Mouse (Mus musculus): ENCODE results near the gene Ankrd63.

Ankrd63 gene

DNA sequence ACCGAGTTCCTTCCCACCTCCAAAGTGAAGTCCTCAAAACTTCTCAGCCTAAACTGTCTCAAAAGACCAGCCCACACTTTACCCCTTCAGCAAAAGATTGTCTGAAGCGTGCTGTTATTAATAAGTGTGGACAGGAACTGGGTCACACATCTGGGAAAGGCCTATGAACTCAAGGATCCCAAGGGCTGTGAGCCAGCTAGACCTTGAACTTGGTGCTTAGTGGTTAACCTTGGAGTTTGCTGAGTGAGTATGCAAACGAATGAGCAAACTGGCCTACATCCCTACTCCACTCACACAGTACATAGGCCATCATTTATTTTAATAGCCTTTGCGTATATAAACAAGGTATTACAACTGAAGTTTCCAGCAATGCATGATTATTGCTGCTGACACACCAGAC lies 21.7 kb upstream of the Ankrd63 start:
- DNase-seq: no peak

DNA sequence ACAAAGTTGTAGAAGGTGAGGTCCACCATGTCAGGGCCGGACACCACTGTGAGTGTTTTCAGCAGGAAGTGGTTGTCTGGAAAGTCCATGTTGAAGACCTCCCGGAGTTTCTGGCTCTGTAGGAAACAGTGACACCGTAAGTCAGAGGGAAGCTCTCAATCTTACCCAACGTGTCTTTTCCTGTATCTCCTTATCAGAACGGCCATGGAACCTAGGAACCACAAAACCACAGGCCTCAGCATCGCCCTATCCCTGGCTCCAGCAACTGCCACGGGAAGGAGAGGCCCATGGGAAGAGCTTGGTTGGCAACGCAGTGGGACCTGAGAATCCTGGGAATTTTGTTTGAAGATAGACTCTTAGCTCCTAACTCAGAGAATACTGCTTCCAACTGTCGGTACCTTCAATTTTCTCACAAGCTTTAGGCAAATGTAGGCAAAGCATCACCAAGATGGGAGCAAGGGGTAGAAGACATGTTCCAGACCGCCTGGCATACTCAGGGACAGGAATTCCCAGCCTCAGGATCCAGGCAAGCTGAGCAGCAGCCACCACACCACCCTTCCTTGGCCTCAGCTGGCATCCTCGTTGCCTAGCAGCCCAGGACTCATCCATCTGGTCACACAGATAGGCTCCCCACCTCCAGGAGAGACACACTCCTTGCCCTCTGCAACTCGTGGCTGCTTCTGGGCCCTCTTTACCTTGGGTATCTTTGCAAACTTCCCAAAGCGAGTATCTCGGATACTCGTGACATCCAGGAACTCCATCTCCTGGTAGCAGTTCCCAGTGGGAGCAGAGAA lies 20.1 kb upstream of the Ankrd63 start:
- DNase-seq: no peak

GRCm38 (mm10) chr2:118716677-118717076 lies 12.9 kb upstream of the Ankrd63 start:
- no peak for DNase-seq

GRCm38 (mm10) chr2:118714230-118714629 lies 10.5 kb upstream of the Ankrd63 start:
- no peak for DNase-seq

DNA sequence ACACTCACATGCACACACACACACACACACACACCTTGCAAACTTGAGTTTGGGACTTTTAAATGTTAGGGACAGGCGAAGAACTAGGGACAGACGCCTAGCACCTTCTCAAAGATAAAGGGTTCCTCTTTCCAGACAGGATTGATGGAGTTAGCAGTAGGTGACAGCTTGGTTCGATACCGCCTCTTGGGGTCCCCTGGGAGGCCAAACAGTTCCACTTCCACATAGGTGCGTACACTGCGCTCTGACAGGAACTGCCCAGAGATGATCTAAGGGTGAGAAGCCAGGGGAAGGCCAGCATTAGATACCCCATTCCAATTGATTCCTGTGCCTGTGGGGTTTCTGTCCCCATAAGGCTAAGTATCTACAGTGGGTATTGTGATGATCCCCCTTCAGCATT lies 9.9 kb upstream of the Ankrd63 start:
- no peak for DNase-seq

GRCm38 (mm10) chr2:118711038-118711494 lies 7.3 kb upstream of the Ankrd63 start:
- no peak for DNase-seq

- DNase-seq: no peak
Observed at GRCm38 (mm10) chr2:118709655-118710221, 6.0 kb upstream of the Ankrd63 start.

GRCm38 (mm10) chr2:118708472-118708871 lies 4.7 kb upstream of the Ankrd63 start:
- DNase-seq: no peak

DNA sequence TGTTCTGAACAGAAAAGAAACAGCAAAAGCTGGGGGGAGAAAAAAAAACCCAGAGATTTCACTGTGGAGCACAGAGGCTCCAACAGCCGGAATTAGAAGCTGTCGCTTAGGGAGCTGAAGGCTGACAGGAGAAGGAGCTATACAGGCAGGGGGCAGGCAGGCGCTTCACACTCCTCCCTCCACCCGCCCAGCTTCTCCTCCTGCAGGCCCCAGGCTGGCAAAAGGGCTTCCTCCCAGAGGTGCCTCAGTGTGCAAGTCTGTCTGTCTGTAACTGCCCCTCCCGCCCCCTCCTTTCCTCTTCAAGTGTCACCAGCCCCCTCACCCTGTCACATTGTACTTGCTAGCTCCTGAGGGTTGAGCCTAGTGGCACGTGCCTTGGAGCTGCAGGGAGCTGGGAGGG lies 2.7 kb upstream of the Ankrd63 start:
- no peak for DNase-seq

- peak; percentile 36 to 69 for DNase-seq
Observed at GRCm38 (mm10) chr2:118702883-118703761, 641 bp downstream of the Ankrd63 start.

- no peak for DNase-seq
Observed at GRCm38 (mm10) chr2:118701971-118702882, 1.5 kb downstream of the Ankrd63 start.

GRCm38 (mm10) chr2:118701161-118701560 lies 2.6 kb downstream of the Ankrd63 start:
- no peak for DNase-seq

- peak; percentile 71 to 89 for DNase-seq
Observed at GRCm38 (mm10) chr2:118700179-118701062, 3.3 kb downstream of the Ankrd63 start.

DNA sequence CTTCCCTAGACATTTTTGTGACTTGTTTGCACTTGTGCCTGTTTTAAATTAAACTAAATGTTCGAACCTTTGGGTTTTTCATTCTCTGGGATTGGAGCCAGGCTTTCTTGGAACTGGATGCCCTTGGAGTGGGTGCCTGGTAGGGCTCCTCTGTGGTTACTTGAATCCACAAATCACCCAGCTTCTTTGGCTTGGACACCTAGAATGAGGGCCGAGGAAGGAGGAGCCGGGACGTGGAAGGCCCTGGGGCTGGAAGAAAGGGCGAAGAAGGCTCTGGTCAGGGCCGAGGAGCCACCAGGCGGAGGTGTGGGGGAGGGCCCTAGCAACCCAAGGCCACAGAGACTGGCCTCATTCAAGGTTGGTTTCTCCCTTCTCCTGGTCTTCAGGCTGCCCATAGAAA lies 5.8 kb downstream of the Ankrd63 start:
- no peak for DNase-seq

GRCm38 (mm10) chr2:118697311-118697877 lies 6.4 kb downstream of the Ankrd63 start:
- no peak for DNase-seq

DNA sequence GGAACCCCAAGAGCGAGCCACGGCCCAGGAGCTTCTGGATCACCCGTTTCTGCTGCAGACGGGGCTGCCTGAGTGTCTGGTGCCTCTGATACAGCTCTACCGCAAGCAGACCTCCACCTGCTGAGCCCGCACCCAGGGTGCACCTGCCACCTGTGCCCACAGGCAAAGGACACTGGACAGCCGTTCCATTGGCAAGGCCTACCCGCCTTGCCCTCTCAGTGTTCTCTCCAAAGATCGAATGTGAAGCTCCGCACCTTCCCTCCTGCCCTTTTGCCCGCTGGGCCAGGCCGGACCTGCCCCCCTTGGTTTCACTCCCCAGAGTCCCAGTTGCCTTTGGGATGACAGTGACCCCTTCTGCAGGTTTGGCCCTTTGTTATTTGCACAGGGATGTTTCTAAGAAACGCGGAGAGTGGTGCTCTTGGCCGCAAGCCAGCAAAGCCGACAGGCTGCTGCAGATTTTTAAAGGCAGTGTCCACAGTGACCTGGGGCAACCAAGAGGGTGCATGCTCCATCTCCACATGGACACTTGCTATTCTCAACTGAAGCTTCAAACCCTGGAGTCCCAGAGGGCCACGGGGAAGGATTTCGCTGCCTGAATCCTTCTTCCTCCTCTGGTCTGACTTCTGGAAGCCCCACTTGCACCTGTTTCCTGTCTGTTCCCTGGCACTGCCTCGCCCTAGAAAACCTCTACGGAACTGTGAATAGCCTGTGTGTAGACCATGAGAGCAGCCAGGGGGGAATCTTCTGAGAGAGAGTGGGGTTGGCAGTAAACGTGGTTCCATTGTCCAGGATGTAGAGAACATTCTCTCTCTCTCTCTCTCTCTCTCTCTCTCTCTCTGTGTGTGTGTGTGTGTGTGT lies 7.1 kb downstream of the Ankrd63 start:
- DNase-seq: no peak

- DNase-seq: peak in 1 of 2 experiments; percentile 49
Observed at GRCm38 (mm10) chr2:118695677-118696232, 8.0 kb downstream of the Ankrd63 start.

GRCm38 (mm10) chr2:118693370-118693966 lies 10.3 kb downstream of the Ankrd63 start:
- no peak for DNase-seq

DNA sequence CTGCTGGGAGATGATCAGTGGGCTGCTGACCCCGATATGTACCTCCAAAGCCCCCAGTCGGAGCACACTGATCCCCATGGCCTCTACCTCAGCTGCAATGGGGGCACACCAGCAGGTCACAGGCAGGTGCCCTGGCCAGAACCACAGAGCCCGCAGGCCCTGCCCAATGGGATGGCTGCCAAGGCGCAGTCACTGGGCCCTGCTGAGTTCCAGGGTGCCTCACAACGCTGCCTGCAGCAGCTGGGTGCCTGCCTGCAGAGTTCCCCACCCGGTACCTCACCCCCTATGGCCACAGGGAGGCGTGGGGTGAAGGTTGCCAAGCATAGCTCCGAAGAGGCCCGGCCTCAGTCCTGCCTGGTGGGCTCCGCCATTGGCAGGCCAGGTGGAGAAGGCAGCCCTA lies 13.9 kb downstream of the Ankrd63 start:
- no peak for DNase-seq

Data from spleen, adult 18-20 months (tissue).